Mouse (Mus musculus): Measurements from ENCODE around the gene Scnn1b.

DNA sequence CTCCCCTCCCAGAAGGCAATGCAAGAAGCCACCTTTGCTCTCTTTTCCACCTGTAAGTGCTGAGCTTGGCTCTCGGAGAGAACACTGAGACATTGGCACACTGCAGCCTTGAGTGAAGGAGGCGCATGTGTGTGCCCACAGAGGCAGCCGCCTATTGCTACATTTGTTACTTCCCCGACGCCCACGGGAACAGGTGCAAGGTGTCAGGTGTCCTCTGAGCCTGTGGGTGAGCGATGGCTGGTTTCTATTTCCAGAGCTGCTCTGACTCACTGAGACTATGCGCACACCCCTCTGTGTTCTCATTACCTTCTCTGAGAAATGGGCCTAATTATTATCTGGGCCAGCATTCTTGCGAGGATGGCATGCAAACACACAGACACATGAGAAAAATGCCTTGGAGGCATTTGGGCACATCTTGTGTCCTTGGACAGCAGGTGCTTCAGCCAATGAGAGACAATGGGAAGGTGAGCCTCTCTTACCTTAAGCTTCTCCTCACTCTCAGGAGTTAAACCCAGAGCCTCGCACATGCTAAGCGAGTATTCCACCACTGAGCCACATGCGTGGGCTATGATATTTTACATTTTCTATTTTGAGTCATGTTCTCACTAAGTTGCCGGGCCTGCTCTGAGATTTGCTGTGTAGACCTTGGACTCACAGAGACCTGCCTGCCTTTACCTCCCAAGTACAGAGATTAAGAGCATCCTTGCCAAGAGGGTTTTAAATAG, 26.0 kb downstream of the Scnn1b start:
- TF ChIP-seq CTCF (IDR thresholded peaks at IDR 0.05; ENCODE audit: low read depth) (no peak), EP300 (IDR thresholded peaks at IDR 0.05; ENCODE audit: low read depth) (no peak)
